Mouse (Mus musculus) heart, postnatal 14 days (tissue): Measurements from ENCODE around the gene Pla2g2c. TPM values are rescaled to one million over a fixed set of nuclear protein-coding genes. Genes with fewer than 3 reads are reported as not detected.

Experiments used
- DNase-seq, 2 experiments: peaks; one replicate each; pipeline ENCODE4 v3.0.0; 2021 to 2022
- intact Hi-C: fragments of 180-260 bp; cut with DNase I; formaldehyde crosslinking; loops from one replicate; pipeline ENCODE4 v1.15.1; 2025
- total RNA-seq, 2 experiments: library from RNA; stranded (reverse); gene quantifications; 2 replicates each; pipeline ENCODE4 v1.2.3; 2021

The Pla2g2c gene
- total RNA-seq, 2 experiments from 2014 or later, result not detected

DNA sequence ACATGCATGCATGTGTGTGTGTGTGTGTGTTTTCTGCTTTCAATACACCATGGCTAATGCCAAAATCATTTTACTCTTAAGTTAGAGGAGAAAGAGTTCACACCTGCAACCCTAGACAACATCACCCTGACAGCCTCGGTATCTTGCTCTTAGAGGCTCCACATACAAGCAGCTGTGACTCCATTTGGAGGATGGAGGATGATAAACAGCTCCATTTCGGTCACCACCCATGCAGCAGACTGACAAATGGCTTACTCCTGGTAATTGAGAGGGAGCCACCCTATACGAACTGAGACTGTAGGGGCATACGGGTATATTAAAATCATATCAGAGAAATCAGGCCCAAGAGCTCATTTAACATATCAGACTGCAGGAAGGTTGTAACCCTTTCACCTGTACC lies 63.8 kb downstream of the Pla2g2c start:
- no peak for DNase-seq
- intact Hi-C loops, result no loop called here

DNA sequence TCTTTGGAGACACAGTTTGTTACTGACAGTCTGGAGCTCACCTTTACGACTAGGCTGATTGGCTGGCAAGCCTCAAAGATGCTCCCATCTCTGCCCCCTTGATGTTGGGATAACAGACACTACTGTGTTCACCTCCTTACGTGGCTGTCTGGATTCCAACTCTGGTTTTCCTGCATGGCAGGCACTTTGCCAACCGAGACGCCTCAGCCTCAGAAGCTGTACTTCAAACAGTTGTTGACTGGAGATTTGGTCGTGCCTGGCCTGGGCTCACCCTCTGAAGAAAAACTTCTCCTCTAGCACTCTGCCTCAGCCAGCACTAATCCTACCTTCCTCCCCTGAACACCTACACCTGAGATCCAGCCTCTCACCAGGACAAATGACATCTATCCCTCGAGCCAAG lies 66.9 kb downstream of the Pla2g2c start:
- intact Hi-C loops, result no loop called here
- no peak for DNase-seq

DNA sequence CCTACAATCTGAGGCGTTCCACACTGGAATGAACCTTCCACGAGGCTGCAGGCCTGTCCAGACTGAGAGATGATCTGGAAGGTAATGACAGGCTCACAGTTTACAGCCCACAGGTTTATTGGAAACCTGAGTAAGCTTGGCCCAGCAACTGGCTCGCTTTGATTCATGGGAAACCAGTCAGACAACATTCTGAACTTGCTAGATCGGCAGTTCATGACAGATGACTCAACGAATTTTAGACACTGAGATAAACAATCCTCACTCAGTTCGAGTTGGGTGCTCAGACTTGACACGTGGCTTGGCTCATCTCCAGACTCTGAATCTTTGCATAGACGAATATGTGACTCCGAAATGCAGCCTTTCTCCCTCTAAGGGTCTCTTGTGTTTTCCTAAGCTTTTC lies 68.0 kb downstream of the Pla2g2c start:
- no peak for DNase-seq
- intact Hi-C loops, result loop anchor here (2.0 kb wide), 1 partner anchor 44 kb away; no protein-coding TSS in a partner anchor

DNA sequence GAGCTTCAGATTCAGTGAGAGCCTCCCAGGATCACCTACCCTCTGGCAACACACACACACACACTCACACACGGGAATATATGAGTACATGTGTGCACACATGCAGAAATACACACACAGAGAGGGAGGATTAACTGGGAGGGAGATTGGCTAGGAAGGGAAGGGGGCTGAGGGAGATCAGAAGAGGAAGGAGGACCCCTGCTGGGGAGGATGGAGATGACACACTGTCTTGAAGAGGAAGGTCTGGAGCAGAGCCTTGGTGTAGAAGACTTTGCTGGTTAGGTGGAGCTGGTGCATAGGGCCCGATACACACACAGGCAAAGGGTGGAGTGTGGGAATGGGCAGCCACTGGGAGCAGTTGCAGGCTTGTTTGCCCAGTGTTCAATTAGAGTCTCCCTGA lies 68.7 kb downstream of the Pla2g2c start:
- intact Hi-C loops, result loop anchor here (2.0 kb wide), 1 partner anchor 44 kb away; no protein-coding TSS in a partner anchor
- peak; percentile 34 to 59 for DNase-seq

DNA sequence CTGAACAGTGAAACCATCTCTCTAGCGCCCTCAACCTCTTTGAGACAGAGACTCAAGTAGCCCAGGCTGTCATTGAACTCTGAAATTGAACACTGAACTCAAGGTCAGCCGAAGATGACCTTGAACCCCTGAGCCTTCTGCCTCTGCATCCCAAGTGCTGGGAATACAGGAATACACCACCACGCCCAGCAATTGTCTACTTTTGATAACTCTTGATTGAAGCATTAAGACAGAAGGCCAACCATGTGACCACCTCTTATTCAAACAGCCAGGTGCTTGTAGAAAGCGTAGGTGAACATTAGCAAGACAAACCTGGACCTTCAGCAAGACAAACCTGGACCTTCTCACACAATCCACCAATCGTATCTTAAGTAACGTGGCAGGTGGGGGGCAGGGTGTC lies 69.8 kb downstream of the Pla2g2c start:
- intact Hi-C loops, result loop anchor here (2.0 kb wide), 1 partner anchor 86 kb away; no protein-coding TSS in a partner anchor
- DNase-seq, result no peak

Other genes starting within 250 kb of the Pla2g2c start
- not detected for gene Vwa5b1, start 88.9 kb upstream of the Pla2g2c start, total RNA-seq
- gene Ubxn10, start 12.4 kb downstream of the Pla2g2c start, total RNA-seq, result 1 to 10 TPM in 1 of 2 experiments, under 1 TPM in 1; 0.93 to 1.7 TPM
- under 1 TPM; 0.20 to 0.36 TPM for gene Pla2g2f, start 32.8 kb downstream of the Pla2g2c start, total RNA-seq
- gene Pla2g2d, start 50.9 kb downstream of the Pla2g2c start, total RNA-seq, result under 1 TPM in 1 of 2 experiments, not detected in 1; 0.17 TPM
- 10 to 100 TPM; 22.4 to 30.4 TPM for gene Pla2g5, start 138.7 kb downstream of the Pla2g2c start, total RNA-seq
- not detected for gene Gm13030, start 149.2 kb downstream of the Pla2g2c start, total RNA-seq
- gene Pla2g2e, start 153.2 kb downstream of the Pla2g2c start, total RNA-seq, result 1 to 10 TPM; 1.4 TPM
- gene Otud3, start 189.2 kb downstream of the Pla2g2c start, total RNA-seq, result 10 to 100 TPM in 1 of 2 experiments, 1 to 10 TPM in 1; 9.4 to 10.0 TPM
- gene Rnf186, start 242.3 kb downstream of the Pla2g2c start, total RNA-seq, result under 1 TPM in 1 of 2 experiments, not detected in 1; 0.22 TPM
- 1 to 10 TPM; 7.9 to 8.4 TPM for gene Tmco4, start 248.1 kb downstream of the Pla2g2c start, total RNA-seq